Mouse (Mus musculus) lung, postnatal 36 days (tissue): Measurements from ENCODE around the gene Nhlh1.

Source experiments
- DNase-seq: peaks from one replicate; pipeline ENCODE4 v3.0.0; 2022; ENCODE audit warnings: mixed read lengths

The Nhlh1 gene

DNA sequence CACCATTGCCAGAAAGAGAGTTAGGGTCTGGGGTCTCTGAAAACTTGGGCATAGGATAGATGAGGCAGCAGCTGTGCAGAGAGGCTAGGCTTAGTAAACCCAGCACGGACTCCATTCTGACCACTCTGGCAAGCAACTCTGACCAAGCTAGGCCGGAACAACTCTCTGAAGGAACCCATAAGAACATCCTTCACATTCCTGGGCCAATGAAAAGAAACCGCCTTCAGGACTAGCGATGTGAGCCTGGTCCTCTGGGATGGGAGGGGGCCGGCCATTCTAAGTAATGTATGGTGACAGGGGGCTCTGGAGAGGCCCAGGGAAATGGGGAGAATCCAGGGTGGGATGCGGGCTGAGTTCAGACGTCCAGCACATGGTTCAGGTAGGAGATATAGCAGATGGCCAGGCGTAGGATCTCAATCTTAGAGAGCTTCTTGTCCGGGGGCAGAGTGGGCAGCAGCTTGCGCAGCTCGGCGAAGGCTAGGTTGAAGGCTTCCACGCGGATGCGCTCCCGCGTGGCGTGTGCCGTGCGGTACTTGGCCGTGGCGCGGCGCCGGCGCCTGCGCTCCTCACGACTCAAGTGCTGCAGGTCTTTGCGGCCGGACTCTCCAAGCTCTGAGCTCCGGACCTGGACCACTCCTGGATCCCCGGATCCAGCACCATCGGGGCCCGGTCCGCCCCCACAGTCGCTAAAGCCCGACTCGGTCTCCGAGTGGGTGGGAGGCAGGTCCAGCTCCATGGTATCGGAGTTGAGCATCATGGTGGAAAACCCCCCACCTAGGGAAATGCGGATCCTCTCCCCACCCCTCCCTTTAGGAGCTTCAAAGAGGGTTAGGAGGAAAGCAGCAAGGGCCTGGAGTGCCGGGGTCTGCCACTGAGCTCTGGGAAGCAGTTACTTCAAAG is 3.6 kb downstream of the Nhlh1 start:
- DNase-seq = no peak

DNA sequence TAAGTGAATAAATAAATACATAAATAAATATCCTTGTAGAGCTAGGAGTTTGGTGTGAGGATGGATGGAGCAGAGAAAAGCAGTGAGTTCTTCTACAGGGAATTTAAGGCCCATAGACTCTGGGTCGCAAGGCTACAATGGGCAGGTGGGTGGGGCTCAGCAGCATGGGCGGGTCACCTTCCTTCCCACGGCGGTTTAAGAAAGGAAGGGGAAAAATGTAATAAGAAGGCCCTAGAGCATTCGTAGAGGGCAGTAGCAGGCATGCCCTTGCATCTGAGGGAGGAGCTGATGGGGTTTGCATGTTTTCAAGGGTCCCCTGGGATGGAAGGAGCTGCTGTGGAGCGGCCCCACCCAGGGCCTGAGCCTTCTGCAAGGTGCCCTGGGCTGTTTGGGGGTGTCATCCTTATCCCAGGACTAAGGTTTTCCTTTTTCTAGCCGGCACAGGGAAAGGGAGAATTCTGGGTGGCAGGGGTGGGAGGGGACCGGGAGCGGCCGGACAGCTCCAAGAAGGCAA is 4.5 kb downstream of the Nhlh1 start:
- no peak for DNase-seq

- DNase-seq = no peak
Measured at GRCm38 (mm10) chr1:172049131-172049782, 8.1 kb downstream of the Nhlh1 start.

DNA sequence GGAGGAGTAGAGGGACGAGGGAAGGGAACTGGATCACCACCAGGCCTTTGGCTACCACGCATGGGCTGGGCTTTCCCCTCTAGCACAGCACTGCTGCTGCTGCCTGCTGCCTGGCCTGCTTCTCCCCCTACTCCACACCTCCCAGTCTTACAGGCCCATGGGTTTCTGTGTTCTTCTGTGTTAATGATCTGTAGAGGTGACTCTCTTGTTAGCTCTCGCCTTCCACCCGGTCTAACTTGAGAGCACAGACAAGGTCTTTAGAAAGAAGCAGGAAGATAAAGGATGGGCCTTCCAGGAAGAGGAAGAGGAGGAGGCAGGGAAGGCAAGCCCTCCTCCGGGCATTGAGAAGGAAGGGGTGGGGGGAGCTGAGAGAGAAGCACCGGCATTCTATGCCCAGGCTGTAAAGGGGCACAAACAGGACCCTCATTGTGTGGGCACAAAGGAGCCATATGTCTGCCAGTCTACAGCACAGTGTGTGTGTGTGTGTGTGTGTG is 9.1 kb downstream of the Nhlh1 start:
- DNase-seq = no peak

- peak; percentile 68 for DNase-seq
Measured at GRCm38 (mm10) chr1:172046938-172047337, 10.4 kb downstream of the Nhlh1 start.

- no peak for DNase-seq
Measured at GRCm38 (mm10) chr1:172046410-172046809, 11.0 kb downstream of the Nhlh1 start.

- DNase-seq = no peak
Measured at GRCm38 (mm10) chr1:172029914-172030313, 27.5 kb downstream of the Nhlh1 start.

GRCm38 (mm10) chr1:172028394-172029275 is 28.7 kb downstream of the Nhlh1 start, which contains the start of gene Vangl2:
Gene Vangl2, minus strand, starts transcription at chr1:172028444.
- no peak for DNase-seq

- DNase-seq = no peak
Measured at GRCm38 (mm10) chr1:172027809-172028102, 29.6 kb downstream of the Nhlh1 start.

DNA sequence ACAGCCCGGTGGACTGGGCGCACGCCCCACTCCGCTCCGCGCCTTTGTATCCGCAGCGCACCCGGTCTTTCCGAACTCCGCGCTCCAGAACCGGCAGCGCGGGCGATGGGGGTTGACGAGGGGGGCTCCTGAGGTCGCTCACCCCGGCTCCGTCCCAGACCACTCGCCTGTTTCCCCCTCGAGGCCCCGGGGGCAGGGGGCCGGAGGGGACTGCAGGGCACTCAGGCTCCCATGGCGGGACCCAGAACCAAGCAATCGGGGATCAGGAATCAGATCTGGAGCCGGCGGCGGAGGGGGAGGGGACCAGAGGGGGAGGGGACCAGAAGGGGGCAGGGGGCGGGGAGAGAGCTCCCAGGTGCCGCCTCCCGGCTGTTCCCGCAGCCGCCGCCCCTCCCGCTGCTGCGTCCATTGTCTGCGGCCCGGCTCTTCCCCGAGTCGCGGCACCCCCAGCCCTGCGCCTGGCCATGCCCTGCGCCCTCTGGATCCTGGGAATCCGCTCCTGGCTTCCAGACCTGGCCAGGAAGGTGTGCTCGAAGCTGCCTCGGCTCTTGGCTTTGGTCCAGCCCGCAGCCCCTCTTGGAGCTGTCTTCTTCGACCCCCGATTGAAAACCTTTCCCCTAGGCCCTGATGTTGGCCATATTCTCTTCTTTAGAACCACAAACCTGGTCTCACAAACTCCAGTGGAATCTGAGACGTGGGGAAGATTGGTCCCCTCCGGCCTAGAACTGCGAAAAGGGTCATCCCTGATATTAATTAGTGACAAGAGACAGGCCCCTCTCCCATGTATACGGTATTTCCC is 30.2 kb downstream of the Nhlh1 start:
- DNase-seq = peak; percentile 88

GRCm38 (mm10) chr1:172026201-172026901 is 31.0 kb downstream of the Nhlh1 start:
- DNase-seq = no peak

- no peak for DNase-seq
Measured at GRCm38 (mm10) chr1:172025201-172025904, 32.0 kb downstream of the Nhlh1 start.

GRCm38 (mm10) chr1:172024140-172024895 is 33.1 kb downstream of the Nhlh1 start:
- DNase-seq = no peak

GRCm38 (mm10) chr1:172019863-172020521 is 37.4 kb downstream of the Nhlh1 start:
- no peak for DNase-seq

- DNase-seq = no peak
Measured at GRCm38 (mm10) chr1:172019339-172019738, 38.0 kb downstream of the Nhlh1 start.

- no peak for DNase-seq
Measured at GRCm38 (mm10) chr1:172018336-172019311, 38.7 kb downstream of the Nhlh1 start.

GRCm38 (mm10) chr1:172017517-172018070 is 39.8 kb downstream of the Nhlh1 start:
- no peak for DNase-seq
